Mouse (Mus musculus) embryonic facial prominence, embryonic 14.5 days (tissue): Measurements from ENCODE around the gene Slc25a1. TPM values are rescaled to one million over a fixed set of nuclear protein-coding genes. Genes with fewer than 3 reads are reported as not detected.
"Not testable (repeated sequence)": the region's sequence is repeated elsewhere in the genome, so short reads cannot be mapped to it uniquely, and the experiment has no call there.

Source experiments
- ATAC-seq: fragments of 200-750 bp; cut with Nextera tagmentation; 2 replicates; pipeline ENCODE4 v1.8.0; 2017; ENCODE audit warnings: low read depth, moderate number of reproducible peaks, moderate TSS enrichment
- DNase-seq: peaks from one replicate; pipeline ENCODE4 v3.0.0-alpha.2; 2015; ENCODE audit warnings: low spot score
- H3K27ac ChIP-seq: fragments of 300-500 bp; sonication (generic); replicated peaks from 2 replicates; pipeline ENCODE4 v1.5.1; 2014; ENCODE audit warnings: low read depth, mild to moderate bottlenecking, low read length, moderate library complexity
- H3K27me3 ChIP-seq: fragments of 300-500 bp; sonication (generic); replicated peaks from 2 replicates; pipeline ENCODE4 v1.6.1; 2014; ENCODE audit warnings: low read length; ENCODE audit not compliant: control insufficient read depth, insufficient read depth
- H3K36me3 ChIP-seq: fragments of 300-500 bp; sonication (generic); 2 replicates; pipeline ENCODE4 v1.6.1; 2014; ENCODE audit warnings: low read length, mixed read lengths; ENCODE audit not compliant: control insufficient read depth, insufficient read depth
- H3K4me1 ChIP-seq: fragments of 300-500 bp; sonication (generic); 2 replicates; pipeline ENCODE4 v1.6.1; 2014; ENCODE audit warnings: antibody characterized with exemption, low read length; ENCODE audit not compliant: control insufficient read depth, insufficient read depth
- H3K4me2 ChIP-seq: fragments of 300-500 bp; sonication (generic); 2 replicates; pipeline ENCODE4 v1.6.1; 2014; ENCODE audit warnings: low read depth, mild to moderate bottlenecking, low read length, moderate library complexity, mixed read lengths
- H3K4me3 ChIP-seq: fragments of 300-500 bp; sonication (generic); 2 replicates; pipeline ENCODE4 v1.5.1; 2014; ENCODE audit warnings: low read depth, mild to moderate bottlenecking, low read length
- H3K9ac ChIP-seq: fragments of 300-500 bp; sonication (generic); 2 replicates; pipeline ENCODE4 v1.6.1; 2014; ENCODE audit warnings: low read depth, mild to moderate bottlenecking, low read length, moderate library complexity, mixed read lengths
- H3K9me3 ChIP-seq: fragments of 300-500 bp; sonication (generic); 2 replicates; pipeline ENCODE4 v1.6.1; 2016; ENCODE audit warnings: low read length; ENCODE audit not compliant: control insufficient read depth
- whole genome bisulfite sequencing: fragments of 180-500 bp; shearing (Covaris S2); extraction: QIAGEN DNeasy Blood & Tissue Kit; methylation state at CpG from one replicate; pipeline ENCODE4 v1.1.7; 2014; 5-methylcytosine and 5-hydroxymethylcytosine counted together
- polyA plus RNA-seq: library from polyadenylated mRNA; unstranded; fragments of >200 nt; fragmentation: Nextera tagmentation; extraction: Ambion mirVana; gene quantifications from 2 replicates; pipeline ENCODE4 v1.2.1, GENCODE M21; 2014

Gene Slc25a1
- 56.6 and 60.3 TPM in 2 replicates for polyA plus RNA-seq

- Histone ChIP-seq H3K9me3 (no peaks in the 10 kb centered on the region), H3K4me1 (peaks cover 8% of the 10 kb centered on the region), H3K4me3 (peak within 1 kb of the TSS; percentile 87), H3K9ac (peak within 1 kb of the TSS; percentile 79), H3K36me3 (0 out of 2 replicates have a peak, but pooled peaks cover 12% of the 10 kb centered on the region), H3K27ac (peak within 1 kb of the TSS; percentile 78), H3K4me2 (peak within 1 kb of the TSS; percentile 98), H3K27me3 (no peaks in the 10 kb centered on the region)
- ATAC-seq (peak; percentile 80), DNase-seq (peak; percentile 82)
- 0% methylated on average over 19 of the region's 47 CpGs for WGBS
These were observed at the start of gene Slc25a1 for GRCm38 (mm10) chr16:17928087-17928580. TSS of gene Slc25a1 (minus strand) at chr16:17928219.

GRCm38 (mm10) chr16:17971853-17972252, 43.8 kb upstream of the Slc25a1 start:
- H3K4me3 ChIP-seq = no peak overlapping the region
- ATAC-seq (no peak), DNase-seq (no peak)
- WGBS = 67% methylated on average over 5 of the region's 5 CpGs
- H3K9ac ChIP-seq = no peak overlapping the region
- no peaks in the 10 kb centered on the region for H3K9me3 ChIP-seq
- no peaks in the 10 kb centered on the region for H3K4me1 ChIP-seq
- H3K27me3 ChIP-seq = no peaks in the 10 kb centered on the region; the same call in 1 of the 2 replicates
- no peak overlapping the region for H3K4me2 ChIP-seq
- H3K36me3 ChIP-seq = no peaks in the 10 kb centered on the region
- no peak overlapping the region for H3K27ac ChIP-seq

- no peaks in the 10 kb centered on the region for H3K36me3 ChIP-seq
- no peak for DNase-seq
- whole genome bisulfite sequencing = 70% methylated on average over 7 of the region's 7 CpGs
These were observed 34.1 kb upstream of the Slc25a1 start for GRCm38 (mm10) chr16:17962091-17962490.

GRCm38 (mm10) chr16:17956052-17956638, 28.1 kb upstream of the Slc25a1 start:
- not testable (repeated sequence) for H3K9ac ChIP-seq, ATAC-seq, H3K27me3 ChIP-seq, H3K4me3 ChIP-seq, H3K9me3 ChIP-seq, DNase-seq, H3K36me3 ChIP-seq, H3K4me2 ChIP-seq, H3K27ac ChIP-seq, H3K4me1 ChIP-seq
- WGBS = 95% methylated on average over 16 of the region's 17 CpGs

More at GRCm38 (mm10) chr16:17962091-17962490, 34.1 kb upstream of the Slc25a1 start:
- Histone ChIP-seq H3K4me1 (no peaks in the 10 kb centered on the region), H3K4me3 (no peak overlapping the region), H3K27me3 (no peaks in the 10 kb centered on the region), H3K4me2 (no peak overlapping the region), H3K9me3 (no peaks in the 10 kb centered on the region), H3K9ac (no peak overlapping the region), H3K27ac (no peak overlapping the region)
- no peak for ATAC-seq

GRCm38 (mm10) chr16:17951618-17952017, 23.6 kb upstream of the Slc25a1 start:
- no peaks in the 10 kb centered on the region for H3K4me1 ChIP-seq
- H3K36me3 ChIP-seq = no peaks in the 10 kb centered on the region
- WGBS = 86% methylated on average over 4 of the region's 4 CpGs
- ATAC-seq (no peak), DNase-seq (no peak)
- H3K27ac ChIP-seq = no peak overlapping the region
- H3K4me3 ChIP-seq = no peak overlapping the region
- no peak overlapping the region for H3K4me2 ChIP-seq
- no peaks in the 10 kb centered on the region for H3K27me3 ChIP-seq
- no peak overlapping the region for H3K9ac ChIP-seq
- no peaks in the 10 kb centered on the region for H3K9me3 ChIP-seq

GRCm38 (mm10) chr16:17950068-17950467, 22.0 kb upstream of the Slc25a1 start:
- WGBS = 39% methylated on average over 4 of the region's 4 CpGs
- peak; percentile 26; the same call in 1 of the 2 replicates for ATAC-seq
- Histone ChIP-seq H3K4me1 (no peaks in the 10 kb centered on the region), H3K27ac (no peak overlapping the region), H3K27me3 (no peaks in the 10 kb centered on the region), H3K36me3 (no peaks in the 10 kb centered on the region), H3K4me3 (no peak overlapping the region), H3K9ac (no peak overlapping the region), H3K9me3 (no peaks in the 10 kb centered on the region), H3K4me2 (no peak overlapping the region)
- no peak for DNase-seq

DNA sequence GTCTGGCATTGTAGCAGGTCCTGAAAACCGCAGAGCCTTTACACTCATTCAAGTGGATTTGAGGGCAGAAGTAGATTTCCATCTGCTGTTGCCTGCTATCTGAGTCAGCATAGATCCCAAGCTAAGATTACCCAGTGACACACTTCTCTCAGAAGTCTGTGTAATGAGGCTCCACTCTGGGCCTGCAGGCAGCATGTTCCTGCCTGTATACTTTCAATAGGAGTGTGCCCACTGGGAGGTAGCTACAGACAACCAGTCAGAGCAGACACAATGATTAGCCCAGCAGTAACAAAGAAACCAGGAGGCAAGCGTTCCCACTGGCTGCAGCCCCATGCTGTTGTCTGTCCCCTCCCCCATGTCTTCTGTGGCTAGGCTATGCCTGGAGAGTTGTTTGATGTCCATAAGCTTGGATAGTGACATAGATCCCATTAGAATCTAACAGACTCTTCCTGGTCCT, 21.4 kb upstream of the Slc25a1 start:
- peak; percentile 86 for ATAC-seq
- WGBS = 25% methylated on average over 2 of the region's 2 CpGs

DNA sequence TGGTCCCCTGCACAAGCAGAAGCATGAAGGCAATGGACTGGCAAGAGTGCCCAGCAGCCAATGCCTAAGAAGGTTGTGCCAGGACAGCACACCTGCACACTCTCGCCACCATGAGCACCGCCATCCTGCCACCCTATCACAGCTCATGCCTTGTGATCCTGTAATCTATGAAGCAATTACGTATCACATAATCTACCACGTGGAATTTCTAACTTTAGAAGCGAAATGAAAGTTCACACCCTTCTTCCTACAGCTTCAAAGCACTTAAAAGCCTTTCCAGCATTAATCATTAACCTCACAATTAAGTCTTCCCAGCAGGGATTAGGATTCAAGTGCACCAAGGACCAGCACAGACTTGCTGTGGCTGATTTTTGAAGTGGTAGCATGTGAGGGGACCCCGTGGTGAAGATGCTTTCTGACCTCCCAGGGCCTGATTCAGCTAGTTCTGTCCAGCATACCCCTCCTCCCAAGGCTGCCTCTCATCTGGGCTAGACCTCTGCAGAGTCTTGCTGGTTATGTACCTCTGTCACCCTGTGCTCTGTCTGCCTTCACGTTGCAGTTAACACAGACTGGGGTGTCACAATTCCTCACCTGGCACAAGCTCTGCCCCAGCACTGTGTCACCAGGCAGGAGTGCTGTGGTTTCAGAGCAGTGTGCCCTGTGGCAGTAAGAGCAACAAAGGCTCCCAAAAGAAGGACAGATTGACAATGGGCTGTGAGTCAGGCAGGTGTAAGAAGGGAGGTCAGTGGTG, 17.2 kb upstream of the Slc25a1 start:
- H3K27me3 ChIP-seq = no peaks in the 10 kb centered on the region
- no peaks in the 10 kb centered on the region for H3K36me3 ChIP-seq
- H3K9me3 ChIP-seq = no peaks in the 10 kb centered on the region
- no peak overlapping the region for H3K27ac ChIP-seq
- H3K4me2 ChIP-seq = no peak overlapping the region
- WGBS = 61% methylated on average over 7 of the region's 7 CpGs
- ATAC-seq (no peak), DNase-seq (no peak)
- no peaks in the 10 kb centered on the region for H3K4me1 ChIP-seq
- no peak overlapping the region for H3K9ac ChIP-seq
- no peak overlapping the region for H3K4me3 ChIP-seq

More for the DNA sequence above, 21.4 kb upstream of the Slc25a1 start:
- peak; percentile 70 for DNase-seq
- Histone ChIP-seq H3K4me3 (no peak overlapping the region), H3K27ac (no peak overlapping the region), H3K4me2 (no peak overlapping the region), H3K36me3 (no peaks in the 10 kb centered on the region), H3K4me1 (no peaks in the 10 kb centered on the region), H3K27me3 (no peaks in the 10 kb centered on the region), H3K9ac (no peak overlapping the region), H3K9me3 (no peaks in the 10 kb centered on the region)
